Mouse (Mus musculus) CD4-positive helper T cell, adult 2 months (primary cell): ENCODE results near the gene Ntng1.
"Not testable (repeated sequence)": the region's sequence is repeated elsewhere in the genome, so short reads cannot be mapped to it uniquely, and the experiment has no call there.

Source experiments
- DNase-seq: peaks from one replicate; pipeline ENCODE4 v3.0.0-alpha.2; 2012; ENCODE audit warnings: low read depth, missing footprints, low spot score

Gene Ntng1

GRCm38 (mm10) chr3:109783231-109783630, 360.6 kb downstream of the Ntng1 start:
- no peak for DNase-seq

- DNase-seq: no peak
Observed at GRCm38 (mm10) chr3:109782289-109782951, 361.4 kb downstream of the Ntng1 start.

- DNase-seq: no peak
Observed at GRCm38 (mm10) chr3:109781917-109782288, 361.9 kb downstream of the Ntng1 start.

- DNase-seq: no peak
Observed at GRCm38 (mm10) chr3:109775200-109775599, 368.6 kb downstream of the Ntng1 start.

GRCm38 (mm10) chr3:109772120-109772519, 371.7 kb downstream of the Ntng1 start:
- DNase-seq: no peak

GRCm38 (mm10) chr3:109766939-109767338, 376.9 kb downstream of the Ntng1 start:
- no peak for DNase-seq

GRCm38 (mm10) chr3:109765608-109766007, 378.2 kb downstream of the Ntng1 start:
- DNase-seq: no peak

GRCm38 (mm10) chr3:109765141-109765540, 378.7 kb downstream of the Ntng1 start:
- no peak for DNase-seq

GRCm38 (mm10) chr3:109756426-109756825, 387.4 kb downstream of the Ntng1 start:
- no peak for DNase-seq

- DNase-seq: not testable (repeated sequence)
Observed at GRCm38 (mm10) chr3:109747593-109747992, 396.2 kb downstream of the Ntng1 start.

GRCm38 (mm10) chr3:109740466-109741102, 403.2 kb downstream of the Ntng1 start:
- DNase-seq: no peak

GRCm38 (mm10) chr3:109732327-109733182, 411.3 kb downstream of the Ntng1 start:
- DNase-seq: peak; percentile 38

- no peak for DNase-seq
Observed at GRCm38 (mm10) chr3:109731592-109732230, 412.1 kb downstream of the Ntng1 start.
